Mouse (Mus musculus) intestine, postnatal 0 days (tissue): ENCODE measurements around the gene Efna5. TPM values are rescaled to one million over a fixed set of nuclear protein-coding genes. Genes with fewer than 3 reads are reported as not detected.

ENCODE experiments used
- ATAC-seq: fragments of 200-750 bp; cut with Nextera tagmentation; 2 replicates; pipeline ENCODE4 v1.8.0; 2017; ENCODE audit warnings: mild to moderate bottlenecking, moderate TSS enrichment, moderate library complexity
- H3K27ac ChIP-seq: fragments of 300-500 bp; sonication (generic); 2 replicates; pipeline ENCODE4 v1.5.1; 2014; ENCODE audit warnings: mild to moderate bottlenecking, low read depth, low read length, moderate library complexity
- H3K27me3 ChIP-seq: fragments of 300-500 bp; sonication (generic); replicated peaks from 2 replicates; pipeline ENCODE4 v1.6.1; 2014; ENCODE audit warnings: low read length, mixed read lengths; ENCODE audit not compliant: control insufficient read depth, insufficient read depth
- H3K36me3 ChIP-seq: fragments of 300-500 bp; sonication (generic); 2 replicates; pipeline ENCODE4 v1.6.1; 2014; ENCODE audit warnings: mild to moderate bottlenecking, moderate library complexity; ENCODE audit not compliant: control insufficient read depth, insufficient read depth
- H3K4me1 ChIP-seq: fragments of 300-500 bp; sonication (generic); replicated peaks from 2 replicates; pipeline ENCODE4 v1.6.1; 2014; ENCODE audit warnings: antibody characterized with exemption, low read length, mixed read lengths; ENCODE audit not compliant: control insufficient read depth, insufficient read depth
- H3K4me2 ChIP-seq: fragments of 300-500 bp; sonication (generic); replicated peaks from 2 replicates; pipeline ENCODE4 v1.6.1; 2014; ENCODE audit warnings: low read depth, mild to moderate bottlenecking, moderate library complexity
- H3K4me3 ChIP-seq: fragments of 300-500 bp; sonication (generic); 2 replicates; pipeline ENCODE4 v1.5.1; 2014; ENCODE audit warnings: low read depth, low read length
- H3K9ac ChIP-seq: fragments of 300-500 bp; sonication (generic); 2 replicates; pipeline ENCODE4 v1.6.1; 2014; ENCODE audit warnings: mild to moderate bottlenecking, low read depth, low read length
- H3K9me3 ChIP-seq: fragments of 300-500 bp; sonication (generic); 2 replicates; pipeline ENCODE4 v1.6.1; 2016; ENCODE audit warnings: mixed run types; ENCODE audit not compliant: control insufficient read depth
- CTCF ChIP-seq: sonication (generic); IDR thresholded peaks from 2 replicates; pipeline ENCODE4 v1.5.1; 2016; ENCODE audit warnings: low read depth, mild to moderate bottlenecking, control low read depth, antibody characterized with exemption, moderate library complexity
- WGBS: fragments of 180-500 bp; shearing (Covaris S2); extraction: QIAGEN DNeasy Blood & Tissue Kit; methylation state at CpG from one replicate; pipeline ENCODE4 v1.1.7; 2014; 5-methylcytosine and 5-hydroxymethylcytosine counted together
- polyA plus RNA-seq: library from polyadenylated mRNA; unstranded; fragments of >200 nt; fragmentation: Nextera tagmentation; extraction: Ambion mirVana; gene quantifications from 2 replicates; pipeline ENCODE4 v1.2.1, GENCODE M21; 2015

Gene Efna5
- polyA plus RNA-seq, 1 experiment from 2014 or later: 8.6 TPM

GRCm38 (mm10) chr17:62781120-62781519 is 100.0 kb downstream of the Efna5 start:
- H3K9ac ChIP-seq: no peak overlapping the region
- no peak for ATAC-seq
- H3K4me3 ChIP-seq: no peak overlapping the region
- H3K27ac ChIP-seq: no peak overlapping the region
- H3K4me1 ChIP-seq: no peaks in the 10 kb centered on the region; the same call in 1 of the 2 replicates
- no peaks in the 10 kb centered on the region for H3K9me3 ChIP-seq
- H3K4me2 ChIP-seq: no peak overlapping the region
- no peaks in the 10 kb centered on the region for H3K27me3 ChIP-seq
- H3K36me3 ChIP-seq: no peaks in the 10 kb centered on the region
- no peak for TF ChIP-seq CTCF
- WGBS: 82% methylated on average over 6 of the region's 6 CpGs

- no peak for TF ChIP-seq CTCF
- Histone ChIP-seq H3K9me3 (no peaks in the 10 kb centered on the region), H3K9ac (no peak overlapping the region), H3K27me3 (no peaks in the 10 kb centered on the region), H3K4me2 (no peak overlapping the region), H3K36me3 (no peaks in the 10 kb centered on the region), H3K27ac (no peak overlapping the region), H3K4me1 (no peaks in the 10 kb centered on the region; the same call in 1 of the 2 replicates), H3K4me3 (no peak overlapping the region)
- 45% methylated on average over 10 of the region's 10 CpGs for WGBS
- no peak for ATAC-seq
These were observed 103.1 kb downstream of the Efna5 start for GRCm38 (mm10) chr17:62777858-62778564.

- H3K9ac ChIP-seq: no peak overlapping the region
These were observed 104.4 kb downstream of the Efna5 start for GRCm38 (mm10) chr17:62776710-62777109.

GRCm38 (mm10) chr17:62775976-62776375 is 105.1 kb downstream of the Efna5 start:
- no peaks in the 10 kb centered on the region; the same call in 1 of the 2 replicates for H3K4me1 ChIP-seq
- 40% methylated on average over 2 of the region's 2 CpGs for WGBS
- no peaks in the 10 kb centered on the region for H3K9me3 ChIP-seq
- no peak overlapping the region for H3K27ac ChIP-seq
- no peak overlapping the region for H3K9ac ChIP-seq
- no peak overlapping the region for H3K4me3 ChIP-seq
- H3K4me2 ChIP-seq: no peak overlapping the region
- no peaks in the 10 kb centered on the region for H3K36me3 ChIP-seq
- ATAC-seq: no peak
- no peaks in the 10 kb centered on the region for H3K27me3 ChIP-seq
- TF ChIP-seq CTCF: no peak

More at GRCm38 (mm10) chr17:62776710-62777109, 104.4 kb downstream of the Efna5 start:
- no peak for TF ChIP-seq CTCF
- no peak overlapping the region for H3K4me3 ChIP-seq
- no peak overlapping the region for H3K4me2 ChIP-seq
- H3K27ac ChIP-seq: no peak overlapping the region
- H3K27me3 ChIP-seq: no peaks in the 10 kb centered on the region
- 61% methylated on average over 3 of the region's 3 CpGs for WGBS
- H3K36me3 ChIP-seq: no peaks in the 10 kb centered on the region
- no peaks in the 10 kb centered on the region for H3K9me3 ChIP-seq
- H3K4me1 ChIP-seq: no peaks in the 10 kb centered on the region; the same call in 1 of the 2 replicates
- no peak for ATAC-seq

- no peak for TF ChIP-seq CTCF
- no peaks in the 10 kb centered on the region; the same call in 1 of the 2 replicates for H3K4me1 ChIP-seq
- H3K4me3 ChIP-seq: no peak overlapping the region
- H3K4me2 ChIP-seq: no peak overlapping the region
- no peak overlapping the region for H3K27ac ChIP-seq
- H3K36me3 ChIP-seq: no peaks in the 10 kb centered on the region
- H3K27me3 ChIP-seq: no peaks in the 10 kb centered on the region
- ATAC-seq: no peak
- no peak overlapping the region for H3K9ac ChIP-seq
- WGBS: 87% methylated on average over 5 of the region's 5 CpGs
- H3K9me3 ChIP-seq: no peaks in the 10 kb centered on the region
These were observed 105.7 kb downstream of the Efna5 start for GRCm38 (mm10) chr17:62775401-62775800.

- H3K4me1 ChIP-seq: no peaks in the 10 kb centered on the region; the same call in 1 of the 2 replicates
- 80% methylated on average over 7 of the region's 7 CpGs for WGBS
- no peak for ATAC-seq
- no peak for TF ChIP-seq CTCF
- H3K4me2 ChIP-seq: no peak overlapping the region
- no peaks in the 10 kb centered on the region for H3K36me3 ChIP-seq
- H3K27ac ChIP-seq: no peak overlapping the region
- H3K9me3 ChIP-seq: no peaks in the 10 kb centered on the region
- H3K4me3 ChIP-seq: no peak overlapping the region
- H3K9ac ChIP-seq: no peak overlapping the region
- no peaks in the 10 kb centered on the region for H3K27me3 ChIP-seq
These were observed 106.4 kb downstream of the Efna5 start for GRCm38 (mm10) chr17:62774749-62775148.
